Mouse (Mus musculus): ENCODE data around the gene Plekhd1.
A peak's percentile ranks its signal among the peaks of the same experiment; 100 is the strongest.

Plekhd1 gene

GRCm38 (mm10) chr12:80757751-80758558, 65.6 kb downstream of the Plekhd1 start:
- DNase-seq: peak; percentile 68

GRCm38 (mm10) chr12:80758559-80759386, 66.4 kb downstream of the Plekhd1 start:
- DNase-seq: no peak

GRCm38 (mm10) chr12:80759387-80759712, 67.0 kb downstream of the Plekhd1 start:
- DNase-seq: no peak

- no peak for DNase-seq
Measured at GRCm38 (mm10) chr12:80759713-80760395, 67.5 kb downstream of the Plekhd1 start.

GRCm38 (mm10) chr12:80760396-80760801, 68.0 kb downstream of the Plekhd1 start, which contains the start of gene Ccdc177:
Gene Ccdc177, minus strand, starts transcription at chr12:80760687.
- peak; percentile 77 for DNase-seq

GRCm38 (mm10) chr12:80762982-80763381, 70.6 kb downstream of the Plekhd1 start:
- no peak for DNase-seq

GRCm38 (mm10) chr12:80764116-80764515, 71.7 kb downstream of the Plekhd1 start:
- no peak for DNase-seq

- DNase-seq: peak; percentile 84
Measured at GRCm38 (mm10) chr12:80769697-80770096, 77.3 kb downstream of the Plekhd1 start.

Data from kidney, adult 9 months (tissue).